Mouse (Mus musculus) heart, embryonic 12.5 days (tissue): Measurements from ENCODE around the gene Sox8. TPM values are rescaled to one million over a fixed set of nuclear protein-coding genes. Genes with fewer than 3 reads are reported as not detected.

ENCODE experiments used
- ATAC-seq: fragments of 200-750 bp; cut with Nextera tagmentation; 2 replicates; pipeline ENCODE4 v1.8.0; 2017; ENCODE audit warnings: moderate TSS enrichment, moderate library complexity; ENCODE audit not compliant: insufficient number of reproducible peaks, low FRiP score
- H3K27ac ChIP-seq: fragments of 300-500 bp; sonication (generic); 2 replicates; pipeline ENCODE4 v1.5.1; 2016; ENCODE audit warnings: mild to moderate bottlenecking, moderate library complexity; ENCODE audit not compliant: poor library complexity, severe bottlenecking
- H3K27me3 ChIP-seq: fragments of 300-500 bp; sonication (generic); replicated peaks from 2 replicates; pipeline ENCODE4 v1.6.1; 2016; ENCODE audit warnings: mild to moderate bottlenecking, moderate library complexity
- H3K36me3 ChIP-seq: fragments of 300-500 bp; sonication (generic); 2 replicates; pipeline ENCODE4 v1.6.1; 2016; ENCODE audit warnings: mild to moderate bottlenecking, moderate library complexity
- H3K4me1 ChIP-seq: fragments of 300-500 bp; sonication (generic); replicated peaks from 2 replicates; pipeline ENCODE4 v1.6.1; 2016; ENCODE audit warnings: mild to moderate bottlenecking
- H3K4me2 ChIP-seq: fragments of 300-500 bp; sonication (generic); 2 replicates; pipeline ENCODE4 v1.6.1; 2016; ENCODE audit warnings: mild to moderate bottlenecking, moderate library complexity
- H3K4me3 ChIP-seq: fragments of 300-500 bp; sonication (generic); 2 replicates; pipeline ENCODE4 v1.5.1; 2016; ENCODE audit warnings: mild to moderate bottlenecking
- H3K9ac ChIP-seq: fragments of 300-500 bp; sonication (generic); 2 replicates; pipeline ENCODE4 v1.6.1; 2016; ENCODE audit warnings: mild to moderate bottlenecking, moderate library complexity
- H3K9me3 ChIP-seq: fragments of 300-500 bp; sonication (generic); replicated peaks from 2 replicates; pipeline ENCODE4 v1.6.1; 2016; ENCODE audit warnings: mild to moderate bottlenecking, moderate library complexity
- WGBS: fragments of 180-500 bp; shearing (Covaris S2); methylation state at CpG from one replicate; pipeline ENCODE4 v1.1.7; 2016; 5-methylcytosine and 5-hydroxymethylcytosine counted together
- polyA plus RNA-seq: library from polyadenylated mRNA; unstranded; fragments of >200 nt; fragmentation: Nextera tagmentation; extraction: Ambion mirVana; gene quantifications from 2 replicates; pipeline ENCODE4 v1.2.1, GENCODE M21; 2016

The Sox8 gene
- polyA plus RNA-seq, 1 experiment from 2014 or later: 1.9 TPM

DNA sequence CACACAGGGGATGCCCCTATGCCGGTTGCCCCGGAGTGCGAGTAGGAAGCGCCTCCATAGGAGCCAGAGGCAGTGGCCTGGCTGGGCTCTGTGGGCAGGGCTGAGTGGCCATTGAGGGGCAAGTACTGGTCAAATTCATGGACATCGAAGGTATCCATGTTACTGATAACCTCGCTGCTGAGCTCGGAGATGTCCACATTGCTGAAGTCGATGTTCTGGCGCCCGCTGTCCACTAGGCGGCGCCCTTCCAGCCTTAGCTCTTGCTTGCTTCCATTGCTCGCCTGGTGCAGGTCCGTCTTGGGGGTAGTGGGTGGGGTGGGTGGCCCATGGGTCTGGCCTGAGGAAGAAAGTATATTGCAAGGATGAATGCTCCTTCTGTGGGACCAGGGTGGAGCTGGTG is 2.7 kb downstream of the Sox8 start:
- Histone ChIP-seq H3K4me1 (peaks cover 58% of the 10 kb centered on the region), H3K4me2 (peak overlapping the region; percentile 26; the same call in 1 of the 2 replicates), H3K27me3 (peaks cover 37% of the 10 kb centered on the region), H3K9ac (no peak overlapping the region), H3K36me3 (no peaks in the 10 kb centered on the region), H3K4me3 (no peak overlapping the region), H3K27ac (no peak overlapping the region), H3K9me3 (no peaks in the 10 kb centered on the region)
- no peak for ATAC-seq
- 17% methylated on average over 14 of the region's 14 CpGs for WGBS

GRCm38 (mm10) chr17:25567261-25567660 is 3.2 kb downstream of the Sox8 start:
- H3K4me1 ChIP-seq: peaks cover 58% of the 10 kb centered on the region

GRCm38 (mm10) chr17:25565860-25566600 is 4.5 kb downstream of the Sox8 start:
- WGBS: 73% methylated on average over 17 of the region's 17 CpGs
- Histone ChIP-seq H3K4me3 (no peak overlapping the region), H3K27me3 (peaks cover 34% of the 10 kb centered on the region), H3K9me3 (no peaks in the 10 kb centered on the region), H3K9ac (no peak overlapping the region), H3K36me3 (no peaks in the 10 kb centered on the region), H3K4me2 (no peak overlapping the region), H3K4me1 (peaks cover 57% of the 10 kb centered on the region), H3K27ac (no peak overlapping the region)
- no peak for ATAC-seq

More at GRCm38 (mm10) chr17:25567261-25567660, 3.2 kb downstream of the Sox8 start:
- H3K27ac ChIP-seq: no peak overlapping the region
- no peak for ATAC-seq
- 74% methylated on average over 13 of the region's 13 CpGs for WGBS
- no peak overlapping the region for H3K4me3 ChIP-seq
- no peaks in the 10 kb centered on the region for H3K9me3 ChIP-seq
- H3K36me3 ChIP-seq: no peaks in the 10 kb centered on the region
- peaks cover 37% of the 10 kb centered on the region for H3K27me3 ChIP-seq
- H3K4me2 ChIP-seq: 0 out of 2 replicates have a peak overlapping the region, but pooled peaks have one; percentile 26
- no peak overlapping the region for H3K9ac ChIP-seq

GRCm38 (mm10) chr17:25565244-25565643 is 5.2 kb downstream of the Sox8 start:
- Histone ChIP-seq H3K4me2 (peak overlapping the region; percentile 1; the same call in 1 of the 2 replicates), H3K4me1 (peaks cover 61% of the 10 kb centered on the region), H3K27me3 (peaks cover 32% of the 10 kb centered on the region), H3K27ac (no peak overlapping the region), H3K4me3 (no peak overlapping the region), H3K9me3 (no peaks in the 10 kb centered on the region), H3K36me3 (no peaks in the 10 kb centered on the region), H3K9ac (no peak overlapping the region)
- no peak for ATAC-seq
- WGBS: 27% methylated on average over 6 of the region's 6 CpGs

DNA sequence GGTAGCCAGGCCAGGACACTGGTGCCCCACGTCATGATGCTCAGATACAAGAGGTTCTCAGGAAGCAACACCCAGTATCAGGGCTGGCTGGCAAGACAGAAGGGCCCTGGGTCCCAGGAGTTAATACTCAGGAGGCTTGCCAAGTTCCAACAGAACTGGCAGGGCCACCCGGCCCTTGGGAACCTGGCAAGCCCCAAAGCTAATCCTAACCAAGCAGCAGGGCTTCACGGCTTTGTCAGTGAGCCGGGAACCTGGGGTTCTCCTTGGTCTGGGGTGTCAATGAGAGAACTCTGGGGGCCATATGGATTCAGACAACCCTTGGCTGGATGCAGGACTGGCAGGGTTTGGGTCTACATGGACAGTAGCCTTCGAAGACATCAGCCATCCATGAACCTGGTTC is 6.0 kb downstream of the Sox8 start:
- H3K4me2 ChIP-seq: no peak overlapping the region
- no peak for ATAC-seq
- peaks cover 58% of the 10 kb centered on the region for H3K4me1 ChIP-seq
- no peak overlapping the region for H3K9ac ChIP-seq
- no peaks in the 10 kb centered on the region for H3K36me3 ChIP-seq
- no peaks in the 10 kb centered on the region for H3K9me3 ChIP-seq
- no peak overlapping the region for H3K4me3 ChIP-seq
- WGBS: 76% methylated on average over 5 of the region's 5 CpGs
- H3K27me3 ChIP-seq: peaks cover 25% of the 10 kb centered on the region
- H3K27ac ChIP-seq: no peak overlapping the region

- H3K36me3 ChIP-seq: no peaks in the 10 kb centered on the region
- H3K4me2 ChIP-seq: 0 out of 2 replicates have a peak overlapping the region, but pooled peaks have one; percentile 18
- H3K4me1 ChIP-seq: peaks cover 52% of the 10 kb centered on the region
- H3K9ac ChIP-seq: 0 out of 2 replicates have a peak overlapping the region, but pooled peaks have one; percentile 47
- no peak overlapping the region for H3K4me3 ChIP-seq
- peaks cover 5% of the 10 kb centered on the region; the same call in 1 of the 2 replicates for H3K27me3 ChIP-seq
- peak overlapping the region; percentile 74 for H3K27ac ChIP-seq
- ATAC-seq: no peak
- H3K9me3 ChIP-seq: no peaks in the 10 kb centered on the region
- 70% methylated on average over 16 of the region's 16 CpGs for WGBS
Observed at GRCm38 (mm10) chr17:25561223-25562028, 9.1 kb downstream of the Sox8 start.

GRCm38 (mm10) chr17:25560554-25561222 is 9.8 kb downstream of the Sox8 start:
- no peak for ATAC-seq
- Histone ChIP-seq H3K27me3 (peaks cover 5% of the 10 kb centered on the region; the same call in 1 of the 2 replicates), H3K36me3 (no peaks in the 10 kb centered on the region), H3K4me3 (no peak overlapping the region), H3K27ac (peak overlapping the region; percentile 74), H3K9me3 (no peaks in the 10 kb centered on the region), H3K4me2 (0 out of 2 replicates have a peak overlapping the region, but pooled peaks have one; percentile 18), H3K4me1 (peaks cover 60% of the 10 kb centered on the region), H3K9ac (peak overlapping the region; percentile 47; the same call in 1 of the 2 replicates)
- WGBS: 26% methylated on average over 5 of the region's 5 CpGs

- H3K9ac ChIP-seq: no peak overlapping the region
- no peak overlapping the region for H3K4me2 ChIP-seq
- 62% methylated on average over 4 of the region's 4 CpGs for WGBS
- no peak for ATAC-seq
- H3K27me3 ChIP-seq: peaks cover 5% of the 10 kb centered on the region; the same call in 1 of the 2 replicates
- H3K27ac ChIP-seq: no peak overlapping the region
- no peak overlapping the region for H3K4me3 ChIP-seq
- no peaks in the 10 kb centered on the region for H3K9me3 ChIP-seq
- peaks cover 58% of the 10 kb centered on the region for H3K4me1 ChIP-seq
- no peaks in the 10 kb centered on the region for H3K36me3 ChIP-seq
Observed at GRCm38 (mm10) chr17:25559634-25560033, 10.9 kb downstream of the Sox8 start.

DNA sequence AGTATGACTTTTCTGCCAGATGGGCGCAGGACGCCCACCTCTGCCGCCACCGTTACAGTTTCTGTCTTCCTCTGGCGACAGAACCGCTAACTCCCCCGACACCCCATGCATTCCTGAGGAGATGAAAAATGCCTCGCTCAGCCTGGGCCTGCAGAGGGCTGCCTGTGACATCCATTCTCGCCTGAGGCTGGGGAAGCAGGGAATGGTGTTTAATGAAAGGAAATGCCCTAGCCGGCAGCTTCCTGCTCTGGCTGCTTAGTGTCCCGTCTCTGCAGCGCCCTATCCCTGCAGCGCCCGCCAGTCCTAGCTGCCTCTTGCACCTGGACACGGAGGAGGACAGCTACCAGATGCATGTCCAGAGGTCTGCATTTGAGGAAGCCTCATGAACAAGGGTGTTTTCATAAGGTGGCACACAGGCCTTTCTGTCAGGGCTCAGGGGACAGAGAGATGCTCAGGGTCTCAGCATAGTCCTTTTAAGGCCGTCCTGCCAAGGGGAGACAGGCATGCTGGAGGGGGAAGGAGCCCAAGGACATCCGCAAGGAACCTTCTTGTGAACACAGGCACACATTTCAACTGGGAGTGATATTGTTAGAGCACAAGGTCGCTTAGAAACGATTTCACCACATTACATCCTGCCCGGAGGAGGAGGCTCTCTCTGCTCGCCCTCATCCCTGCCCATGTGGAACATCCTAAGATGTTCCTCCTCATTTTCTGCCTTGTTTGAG is 13.7 kb downstream of the Sox8 start:
- 0 out of 2 replicates have a peak overlapping the region, but pooled peaks have one; percentile 4 for H3K27ac ChIP-seq

More for the DNA sequence above, 13.7 kb downstream of the Sox8 start:
- H3K36me3 ChIP-seq: no peaks in the 10 kb centered on the region
- H3K9ac ChIP-seq: peak overlapping the region; percentile 59
- peaks cover 5% of the 10 kb centered on the region; the same call in 1 of the 2 replicates for H3K27me3 ChIP-seq
- 12% methylated on average over 21 of the region's 21 CpGs for WGBS
- H3K4me3 ChIP-seq: peak overlapping the region; percentile 36
- no peaks in the 10 kb centered on the region for H3K9me3 ChIP-seq
- H3K4me1 ChIP-seq: peaks cover 44% of the 10 kb centered on the region
- peak overlapping the region; percentile 82 for H3K4me2 ChIP-seq
- peak; percentile 41; the same call in 1 of the 2 replicates for ATAC-seq
